Mouse (Mus musculus) gastrocnemius, postnatal 4 days (tissue): Measurements from ENCODE around the gene Olfr159. TPM values are rescaled to one million over a fixed set of nuclear protein-coding genes. Genes with fewer than 3 reads are reported as not detected.
"Not testable (repeated sequence)": the region's sequence is repeated elsewhere in the genome, so short reads cannot be mapped to it uniquely, and the experiment has no call there.

Experiments used
- DNase-seq, 2 experiments: peaks; one replicate each; pipeline ENCODE4 v3.0.0; 2021 to 2022; ENCODE audit warnings: low spot score in 2 of 2, mixed read lengths in 2 of 2
- long read RNA-seq, 2 experiments: library from polyadenylated mRNA; stranded (forward); transcript quantifications; one replicate each; pipeline ENCODE4 v2.0.0; 2021
- total RNA-seq, 2 experiments: library from RNA; stranded (reverse); gene quantifications; 2 replicates each; pipeline ENCODE4 v1.2.3; 2021

The Olfr159 gene
- not detected for total RNA-seq
- long read RNA-seq, experiment 1 = 0 reads
- long read RNA-seq, experiment 2 = 0 reads

DNA sequence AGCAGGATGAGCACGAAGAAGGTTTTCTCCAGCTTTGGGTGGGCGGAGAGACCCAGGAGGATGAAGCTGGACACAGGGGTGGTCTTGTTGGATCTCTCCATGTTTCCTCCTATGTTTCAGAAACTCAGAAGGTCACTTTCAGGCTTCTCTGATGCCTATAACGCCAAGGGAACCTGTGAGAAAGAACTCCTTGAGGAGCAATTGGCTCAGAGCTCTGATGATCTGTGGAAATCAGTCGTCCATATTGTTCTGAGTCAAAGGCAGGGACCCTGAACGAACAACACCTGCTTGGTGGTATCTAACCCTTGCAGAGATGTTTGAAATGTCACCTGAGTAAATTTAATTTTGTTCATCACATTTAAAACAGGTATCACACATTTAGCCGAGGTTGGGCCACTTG lies at the start of gene Olfr159:
TSS of gene Olfr159 (minus strand) at position 101 of the 400 bp plus-strand sequence.
- DNase-seq = no peak

DNA sequence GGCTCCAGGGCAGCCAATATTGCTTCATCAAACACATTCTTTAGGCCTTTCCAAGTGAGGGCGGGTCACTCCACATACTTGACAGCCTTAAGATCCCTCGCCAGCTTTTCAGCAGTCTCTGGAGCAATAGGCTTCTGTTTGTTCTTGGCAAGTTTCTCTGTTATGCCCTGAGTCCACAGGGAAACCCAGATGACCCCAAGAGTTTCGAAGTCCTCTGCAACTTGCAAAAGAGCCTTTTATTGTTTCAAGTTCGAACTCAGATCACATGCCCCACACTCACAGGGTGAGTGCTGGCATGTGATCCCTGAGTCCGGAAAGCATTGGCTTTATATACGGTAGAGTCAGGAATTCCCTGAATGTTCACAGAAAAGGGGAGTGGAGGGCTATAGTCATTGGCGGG lies 28.1 kb upstream of the Olfr159 start:
- no peak for DNase-seq

DNA sequence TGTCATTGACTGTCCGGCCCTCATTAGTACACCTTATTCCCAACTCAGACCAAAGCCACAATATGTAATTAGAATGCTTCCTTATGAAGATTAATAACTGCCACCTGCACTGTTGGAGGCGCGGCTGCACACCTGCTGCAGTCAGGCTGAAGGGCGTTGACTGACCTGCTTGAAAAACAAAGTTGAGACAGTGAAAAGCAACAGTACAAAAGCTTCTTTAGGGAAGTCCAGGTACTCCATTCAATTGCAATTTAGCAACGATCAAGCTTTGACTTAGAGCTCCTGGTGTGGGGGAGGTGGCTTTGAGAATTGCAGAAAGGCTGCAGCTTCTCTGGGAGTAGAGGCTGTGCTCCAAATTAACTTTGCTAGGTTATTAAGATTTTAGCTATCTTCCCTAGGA lies 25.0 kb upstream of the Olfr159 start:
- DNase-seq = not testable (repeated sequence)

DNA sequence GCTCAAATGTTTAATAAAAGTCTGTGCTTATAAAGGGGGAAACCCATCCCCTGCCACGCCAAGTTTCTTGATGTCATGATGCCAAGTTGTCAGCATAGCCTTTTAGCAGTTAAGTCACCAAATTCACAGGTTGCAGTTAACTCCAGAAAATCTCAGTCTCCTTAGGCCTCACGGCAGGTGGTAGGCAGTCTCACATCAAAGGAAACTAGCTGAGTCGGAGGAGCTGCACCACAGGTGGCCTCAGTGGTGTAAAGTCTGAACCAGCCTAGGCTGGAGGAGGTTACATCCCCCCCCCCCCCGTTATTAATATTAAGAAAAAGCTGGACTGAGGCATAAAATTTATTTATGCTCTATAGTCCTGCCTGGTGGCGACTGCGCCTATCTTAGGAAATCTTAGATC lies 24.5 kb upstream of the Olfr159 start:
- no peak for DNase-seq

DNA sequence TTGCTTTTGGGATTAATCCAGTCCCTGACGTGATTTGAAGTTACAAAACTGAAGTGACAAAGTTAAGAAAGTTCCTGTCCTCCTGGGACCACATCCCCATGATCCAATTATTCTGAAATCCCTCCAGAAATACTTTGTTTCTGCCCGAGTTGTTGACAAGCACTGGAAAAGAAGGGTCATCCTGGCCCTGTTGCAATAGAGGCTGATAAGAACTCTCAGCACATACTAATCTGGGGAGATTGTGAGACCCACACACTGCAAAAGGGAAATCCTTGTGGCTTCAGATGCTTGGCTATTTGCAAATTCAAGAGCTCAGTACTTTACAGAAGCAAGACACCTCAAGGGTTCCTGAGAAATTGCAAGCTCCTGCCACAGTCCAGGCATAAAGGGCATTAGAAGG lies 1.5 kb upstream of the Olfr159 start:
- DNase-seq = no peak

DNA sequence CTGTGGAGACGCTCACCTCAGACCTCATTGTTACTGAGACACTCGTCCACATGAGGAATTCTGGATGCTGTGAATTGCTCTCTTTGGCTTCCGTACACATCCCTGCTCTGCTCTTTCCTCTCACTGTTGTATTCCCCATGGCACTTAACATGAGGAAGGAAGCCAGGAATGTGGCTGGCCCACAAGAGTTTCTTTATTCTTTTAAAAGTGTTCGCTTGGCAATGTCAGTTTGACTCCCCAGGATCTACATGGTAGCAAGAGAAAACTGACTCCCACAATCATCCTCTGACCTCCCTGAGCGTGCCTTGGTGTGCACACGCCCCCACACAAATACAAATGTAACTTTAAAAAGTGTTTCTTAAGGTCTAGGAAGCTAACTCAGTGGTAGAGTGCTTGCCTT lies 817 bp upstream of the Olfr159 start:
- no peak for DNase-seq

DNA sequence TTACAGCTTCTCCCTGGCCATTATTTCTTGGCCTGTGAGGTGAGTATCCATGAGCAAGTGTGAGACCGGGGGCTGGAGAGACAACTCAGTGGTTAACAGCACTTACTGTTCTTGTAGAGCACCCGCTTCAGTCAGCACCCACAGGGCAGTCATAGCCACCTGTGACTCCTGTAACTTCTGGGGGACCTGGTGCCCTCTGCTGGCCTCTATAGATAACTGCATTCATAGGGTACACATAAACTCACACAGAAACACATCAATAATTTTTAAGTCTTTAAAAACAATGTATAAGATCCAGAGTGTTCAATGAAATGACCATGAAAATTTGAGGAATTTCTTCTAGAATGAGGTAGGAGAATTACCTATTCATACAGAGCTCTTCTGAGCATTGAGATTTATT lies 1.4 kb downstream of the Olfr159 start:
- no peak for DNase-seq

DNA sequence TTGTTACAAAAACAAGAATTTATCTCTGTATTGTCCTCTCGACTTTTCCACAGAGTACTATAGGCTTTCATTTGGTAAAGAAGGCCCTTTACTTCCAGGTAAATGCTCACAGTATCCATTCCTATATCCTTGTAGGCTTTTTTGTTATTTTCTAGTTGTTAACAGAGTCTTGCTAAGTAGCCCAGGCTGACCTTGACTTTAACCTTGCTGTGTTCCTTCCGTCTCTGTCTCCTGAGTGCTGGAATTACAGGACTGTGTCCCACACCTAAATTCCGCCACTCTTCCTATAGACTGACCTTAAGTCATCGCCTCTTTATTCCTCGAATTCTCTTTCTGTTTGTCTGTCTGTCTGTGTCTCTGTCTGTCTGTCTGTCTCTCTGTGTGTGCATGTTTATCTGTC lies 2.5 kb downstream of the Olfr159 start:
- DNase-seq = no peak

DNA sequence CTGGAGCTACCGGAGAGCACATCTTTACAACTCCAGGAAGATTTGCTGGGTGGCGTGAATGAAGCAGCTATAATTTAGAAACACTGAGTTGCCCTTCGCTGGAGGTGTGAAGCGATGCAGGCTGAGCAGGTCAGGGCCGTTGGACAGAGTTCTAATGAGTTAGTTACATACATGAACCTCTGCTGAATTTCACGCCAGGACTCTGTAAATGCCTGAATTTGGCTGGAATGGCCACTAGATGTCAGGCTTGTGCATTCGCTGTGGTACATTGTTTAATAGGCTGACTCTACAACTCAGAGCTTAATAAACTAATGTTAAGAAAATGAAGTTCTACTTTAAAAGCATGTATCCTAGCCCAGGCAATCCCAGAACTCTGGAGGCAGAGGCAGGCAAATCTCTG lies 7.4 kb downstream of the Olfr159 start:
- peak in 1 of 2 experiments; percentile 57 for DNase-seq

DNA sequence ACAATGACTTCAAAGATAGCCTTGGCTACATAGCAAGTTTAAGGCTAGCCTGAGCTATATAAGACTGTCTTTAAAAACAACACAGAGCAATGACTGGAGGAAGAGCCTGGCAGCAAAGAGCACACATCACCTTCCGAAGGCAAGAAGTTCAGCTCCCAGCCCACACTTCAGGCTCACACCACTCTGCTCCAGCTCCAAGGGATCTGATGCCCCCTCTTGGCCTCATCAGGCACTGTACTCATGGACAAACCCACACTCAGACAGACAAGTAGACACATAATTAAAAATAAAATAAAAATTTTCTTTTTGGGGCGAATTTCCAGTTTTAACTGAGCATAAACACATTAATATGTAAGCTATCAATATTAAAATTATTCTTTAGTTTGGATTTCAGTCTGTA lies 9.5 kb downstream of the Olfr159 start:
- DNase-seq = no peak

DNA sequence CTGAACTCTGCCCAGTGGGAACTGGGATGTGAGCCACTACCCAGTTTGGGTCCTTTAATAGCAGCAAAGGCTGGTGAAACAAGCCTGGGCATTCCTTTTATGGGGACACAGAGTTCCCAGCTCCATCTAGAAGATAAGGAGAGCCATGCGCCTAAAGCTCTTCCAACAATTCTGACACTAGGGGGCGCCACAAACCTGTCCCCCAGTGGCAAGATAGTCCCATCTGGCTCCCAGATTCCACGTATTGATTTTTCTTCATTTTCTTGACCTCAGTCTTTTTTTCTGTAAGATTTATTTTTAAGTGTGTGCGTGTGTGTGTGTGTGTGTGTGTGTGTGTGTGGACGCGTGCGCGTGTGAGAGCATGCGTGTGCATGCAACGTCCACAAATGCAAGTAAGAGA lies 10.3 kb downstream of the Olfr159 start:
- DNase-seq = peak; percentile 27 to 36

DNA sequence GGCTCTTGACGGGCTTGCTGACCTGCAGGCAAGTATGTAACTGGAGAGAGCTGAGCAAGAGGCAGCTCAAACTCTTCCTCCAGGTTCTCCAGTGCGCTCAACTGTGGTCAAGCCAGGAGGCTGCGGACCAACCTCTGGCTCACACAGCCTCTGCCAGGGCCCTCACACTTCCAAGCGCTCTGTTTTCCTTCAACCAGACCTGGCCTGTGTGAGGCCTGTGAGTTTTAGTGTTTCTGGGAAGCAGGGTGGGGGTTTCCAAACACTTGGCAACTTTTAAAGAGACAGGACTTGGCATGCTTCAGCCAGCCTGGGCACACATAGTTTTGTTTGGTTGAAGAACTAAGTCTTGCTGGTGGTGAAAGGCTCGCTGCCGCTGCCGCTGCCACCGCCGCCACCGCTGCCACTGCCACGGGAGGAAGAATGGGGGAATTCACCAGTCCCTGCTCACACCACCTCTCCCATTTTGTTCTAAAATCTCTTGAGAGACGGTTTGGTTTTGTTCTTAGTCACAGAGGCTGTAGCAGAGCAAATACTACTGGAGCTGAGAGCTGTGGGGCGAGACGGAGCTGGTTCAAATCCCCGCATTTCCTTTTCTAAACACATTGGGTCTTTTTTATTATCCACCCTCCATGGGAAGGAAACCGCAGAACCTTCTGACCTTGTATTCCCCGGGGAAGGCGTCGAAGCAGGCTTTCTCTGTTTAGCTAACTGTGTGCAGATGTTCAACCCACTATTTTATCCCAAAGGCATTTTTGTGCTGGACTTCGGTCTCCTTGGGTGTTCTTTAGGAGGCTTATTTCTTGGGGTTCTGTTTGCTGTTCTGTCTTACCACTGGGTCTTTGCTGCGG lies 11.0 kb downstream of the Olfr159 start:
- DNase-seq = no peak

DNA sequence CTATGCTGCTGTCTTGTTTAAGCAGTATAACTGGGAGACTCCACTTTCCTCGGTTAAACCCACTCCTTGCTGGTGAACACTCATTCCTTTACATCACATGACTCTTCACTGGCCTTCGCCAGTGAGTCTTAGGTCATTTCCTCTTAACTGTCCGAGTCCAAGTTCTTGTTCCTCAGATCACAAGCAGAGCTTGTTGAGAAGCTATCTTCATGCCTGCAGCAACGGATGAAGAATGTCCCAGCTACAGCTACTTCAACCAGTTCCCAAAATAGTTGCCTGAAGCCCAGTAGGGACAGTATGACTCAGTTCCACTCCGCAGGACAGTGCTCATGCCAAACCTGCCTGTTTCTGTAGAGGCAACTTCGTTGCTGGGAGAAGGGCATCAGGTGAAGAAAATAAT lies 13.6 kb downstream of the Olfr159 start:
- no peak for DNase-seq

DNA sequence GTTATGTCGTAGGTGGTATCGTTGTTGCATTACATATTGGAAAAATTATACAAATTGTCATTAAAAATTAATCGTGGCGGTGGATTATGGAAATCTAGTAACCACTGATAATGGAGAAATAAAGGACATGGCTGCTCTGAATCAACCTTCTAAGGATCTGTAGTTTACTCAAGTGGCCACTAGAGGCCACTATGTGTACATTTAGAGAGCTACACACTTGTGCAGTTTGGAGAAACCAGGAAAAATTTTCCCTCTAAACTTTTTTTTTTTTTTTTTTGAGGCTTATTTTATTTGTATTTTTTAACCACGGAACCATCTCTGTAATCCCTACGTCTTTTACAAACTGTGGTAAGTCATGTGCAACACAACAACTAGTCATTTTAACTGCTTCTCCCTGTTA lies 25.6 kb downstream of the Olfr159 start:
- DNase-seq = no peak

DNA sequence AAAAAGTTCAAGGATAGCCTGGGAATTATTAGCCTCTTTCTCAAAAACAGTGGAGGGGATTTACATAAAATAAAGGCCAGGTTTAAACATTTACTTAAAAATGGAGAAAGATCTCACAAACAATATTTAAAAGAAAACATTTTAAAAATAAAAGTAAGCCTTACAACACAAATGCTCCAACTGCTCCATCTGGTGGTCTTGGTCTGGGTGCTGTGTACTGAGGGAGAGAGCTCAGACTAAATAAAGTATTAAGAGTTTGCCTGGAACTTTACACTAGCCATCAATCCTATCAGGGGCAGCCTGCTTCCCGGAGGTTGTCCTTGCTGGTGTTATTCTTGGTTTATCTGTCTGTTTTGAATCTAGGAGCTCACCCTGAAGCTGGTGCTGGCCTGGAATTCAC lies 27.7 kb downstream of the Olfr159 start:
- no peak for DNase-seq

DNA sequence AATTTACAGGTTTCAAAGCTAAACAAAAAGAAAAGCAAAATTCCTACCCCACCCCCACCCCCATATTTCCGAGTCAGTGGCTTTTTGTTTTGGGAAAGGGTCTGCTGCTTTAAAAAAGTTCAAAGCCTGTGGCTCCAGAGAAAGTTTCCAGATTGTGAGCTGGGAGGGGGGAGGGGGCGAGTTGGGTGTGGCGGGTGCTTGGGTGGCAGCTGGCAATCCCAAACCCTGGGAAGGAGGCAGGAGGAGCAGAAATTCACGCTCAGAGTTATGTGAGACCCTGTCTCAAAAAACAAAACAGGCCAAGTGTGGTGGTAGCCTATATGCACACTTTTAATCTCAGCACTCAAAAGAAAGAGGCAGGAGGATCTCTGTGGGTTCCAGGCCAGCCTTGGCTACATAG lies 28.2 kb downstream of the Olfr159 start:
- no peak for DNase-seq

DNA sequence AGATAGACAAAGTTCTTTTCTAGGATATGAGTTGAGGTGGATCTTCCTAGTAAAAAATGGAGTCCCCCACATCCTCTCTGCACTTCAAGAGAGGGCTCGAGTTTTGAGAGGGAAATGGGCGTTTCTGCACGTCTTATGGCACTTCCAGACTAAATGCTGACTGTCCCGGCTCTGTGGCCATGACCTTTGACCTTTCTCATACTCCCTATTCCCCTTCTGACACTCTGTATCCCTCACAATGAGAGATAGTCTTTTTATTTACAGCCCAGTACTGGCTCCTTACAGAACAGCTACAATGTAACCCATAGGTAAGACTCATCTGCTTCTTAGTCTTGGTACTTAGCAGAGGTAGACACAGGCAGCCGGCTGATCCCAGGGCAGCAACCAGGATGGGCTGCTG lies 29.3 kb downstream of the Olfr159 start:
- no peak for DNase-seq

DNA sequence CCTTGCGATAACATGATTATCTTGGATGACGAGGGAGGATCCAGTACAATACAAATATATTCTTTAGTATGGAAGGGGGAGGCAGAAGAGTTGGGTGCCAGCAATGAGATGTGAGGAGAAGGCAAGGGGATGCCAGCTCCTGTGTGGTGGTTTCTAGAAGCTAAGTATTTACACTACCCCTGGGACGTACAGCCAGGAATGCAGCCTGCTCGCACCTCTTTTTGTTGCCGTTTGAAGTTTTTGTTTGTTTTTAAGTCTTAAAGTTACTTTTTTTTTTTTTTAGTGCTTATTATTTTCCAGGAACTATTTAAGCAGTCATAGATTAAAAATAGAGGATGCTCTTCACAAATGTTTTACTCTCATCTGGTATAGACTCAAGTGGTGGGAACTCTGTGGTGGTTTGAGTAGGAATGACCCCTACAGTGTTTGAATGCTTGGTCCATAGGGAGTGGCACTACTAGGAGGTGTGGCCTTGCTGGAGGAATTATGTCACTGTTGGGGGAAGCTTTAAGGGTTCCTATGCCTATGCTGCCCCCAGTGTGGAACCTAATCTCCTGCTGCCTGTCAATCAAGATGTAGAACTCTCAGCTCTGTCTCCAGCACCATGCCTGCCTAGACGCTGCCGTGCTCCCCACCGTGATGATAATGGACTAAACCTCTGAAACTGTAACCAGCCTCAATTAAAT lies 31.7 kb downstream of the Olfr159 start:
- DNase-seq = no peak

DNA sequence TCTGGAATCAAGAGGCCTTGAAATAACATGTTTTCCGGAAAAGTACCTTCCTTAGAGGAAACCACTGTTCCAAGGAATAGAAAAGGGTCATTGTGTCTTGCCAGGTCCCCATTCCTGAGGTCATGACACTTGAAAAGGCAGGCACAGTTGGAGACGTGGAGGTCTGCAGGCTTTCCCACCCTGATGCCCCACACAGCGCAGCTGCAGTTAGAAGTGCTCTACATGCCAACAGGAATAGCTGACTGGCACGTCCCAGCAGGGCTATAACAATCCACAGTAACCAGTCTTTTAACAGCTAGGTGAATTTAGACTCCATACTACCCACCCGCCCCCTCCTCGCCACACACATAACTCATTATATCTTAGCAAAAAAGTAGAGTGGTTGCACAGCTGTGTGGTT lies 33.7 kb downstream of the Olfr159 start:
- no peak for DNase-seq

DNA sequence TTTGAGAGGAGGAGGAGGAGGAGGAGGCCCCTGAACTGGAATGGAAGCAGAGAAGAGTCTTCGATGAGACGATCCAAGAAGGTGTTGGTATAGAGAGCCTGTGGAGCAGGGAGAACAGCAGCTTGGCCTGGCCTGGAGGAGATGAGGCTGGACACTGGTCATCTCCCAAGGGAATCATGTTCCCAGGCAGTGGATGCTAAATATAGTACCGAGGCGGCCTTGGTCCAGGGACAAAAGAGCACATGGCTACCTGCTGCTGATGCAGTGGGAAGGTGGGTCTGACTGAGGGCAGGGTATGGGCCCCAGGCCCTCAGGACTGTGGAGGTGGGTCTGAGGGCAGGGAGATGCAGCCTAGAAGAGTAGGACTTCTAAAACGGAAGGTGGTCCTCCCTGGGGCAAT lies 37.6 kb downstream of the Olfr159 start:
- no peak for DNase-seq

DNA sequence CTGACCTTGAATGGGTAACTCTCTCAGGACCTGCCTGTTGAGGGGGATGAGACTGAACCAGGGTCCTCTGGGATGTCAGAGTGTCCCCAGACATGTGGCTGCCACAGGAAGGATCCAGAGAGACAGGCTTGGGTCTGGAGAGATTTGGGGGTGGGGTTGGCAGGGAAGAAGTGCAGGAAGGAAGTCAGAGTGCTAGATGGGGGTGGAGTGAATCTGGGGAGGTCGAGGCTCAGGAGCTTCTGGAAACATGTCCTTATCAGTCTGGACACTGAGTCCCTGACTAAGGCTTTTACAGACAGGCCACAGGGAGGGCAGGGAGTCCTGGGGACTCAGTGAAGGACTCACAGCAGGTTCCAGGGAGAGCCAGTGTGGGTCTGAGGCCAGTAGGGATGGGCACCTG lies 38.6 kb downstream of the Olfr159 start:
- no peak for DNase-seq

DNA sequence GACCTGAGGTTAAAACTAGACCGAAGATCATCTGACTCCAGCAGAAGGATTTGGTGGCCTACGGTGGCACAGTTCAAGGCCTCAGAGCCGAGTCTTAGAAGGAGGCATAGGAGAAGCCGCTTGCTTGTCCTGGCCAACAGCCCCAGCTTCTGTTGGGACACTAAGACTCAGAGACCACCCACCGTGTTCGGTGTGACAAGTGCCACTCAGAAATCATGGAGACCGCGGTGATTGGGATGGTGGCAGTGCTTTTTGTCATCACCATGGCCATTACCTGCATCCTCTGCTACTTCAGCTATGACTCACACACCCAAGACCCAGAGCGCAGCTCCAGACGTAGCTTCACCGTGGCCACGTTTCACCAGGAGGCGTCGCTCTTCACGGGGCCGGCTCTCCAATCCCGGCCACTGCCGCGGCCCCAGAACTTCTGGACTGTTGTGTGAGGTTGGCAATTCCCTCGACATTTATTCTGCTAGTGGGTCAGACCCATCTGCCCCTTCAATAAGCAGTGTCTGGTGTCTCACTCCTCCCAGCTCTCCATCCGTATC lies 40.0 kb downstream of the Olfr159 start:
- no peak for DNase-seq
